Mouse (Mus musculus) CD4-positive, CD25-positive, alpha-beta regulatory T cell, adult 9 weeks (primary cell): Measurements from ENCODE around the gene Bhlhe40. TPM values are rescaled to one million over a fixed set of nuclear protein-coding genes. Genes with fewer than 3 reads are reported as not detected.

Experiments
- polyA plus RNA-seq: library from polyadenylated mRNA; unstranded; fragments of 100-300 nt; shearing (Covaris generic); gene quantifications from one replicate; pipeline ENCODE4 v1.2.1, GENCODE M21; 2017

Gene Bhlhe40
- 38.8 TPM for polyA plus RNA-seq

DNA sequence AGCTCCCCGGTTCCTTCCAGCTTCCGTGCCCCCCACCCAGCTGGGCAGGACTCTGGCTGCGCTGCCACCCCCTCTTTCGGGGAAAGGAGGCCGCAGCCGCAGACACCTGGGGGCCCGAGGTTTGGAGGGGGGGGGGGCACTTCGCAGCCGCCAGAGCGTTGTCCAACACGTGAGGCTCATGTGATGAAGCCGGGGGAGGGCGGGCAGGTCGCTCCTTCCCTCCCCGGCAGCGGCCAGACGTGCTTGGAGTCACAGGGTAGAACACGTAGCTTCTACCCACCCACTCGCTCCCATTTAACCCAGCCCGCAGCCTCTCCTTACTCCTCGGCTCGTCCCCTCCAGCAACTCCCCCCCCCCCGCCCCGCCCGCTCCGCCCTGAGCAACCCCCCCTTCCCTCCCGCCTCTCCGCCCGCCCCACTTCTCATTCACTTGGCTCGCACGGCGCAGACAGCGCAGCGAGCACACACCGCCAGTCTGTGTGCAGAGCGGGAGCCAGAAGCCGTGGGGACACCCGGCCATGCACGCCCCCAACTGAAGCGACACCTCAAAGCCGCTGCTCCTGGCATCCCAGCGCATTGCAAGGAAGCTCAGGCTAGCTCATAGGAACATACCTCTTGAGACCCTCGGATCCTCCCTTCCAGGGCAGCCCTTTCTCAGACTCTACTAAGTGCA lies at the start of gene Bhlhe40:
Bhlhe40 (plus strand) TSS at position 424 of the 672 bp plus-strand sequence.

Other genes starting within 250 kb of the Bhlhe40 start
- 19.7 TPM for gene Arl8b, start 122.5 kb downstream of the Bhlhe40 start, polyA plus RNA-seq
- gene Edem1, start 168.0 kb downstream of the Bhlhe40 start, polyA plus RNA-seq = 32.4 TPM